Mouse (Mus musculus) lung, adult 2 months (tissue): Measurements from ENCODE around the gene Atp6v0a1.

Experiments
- CTCF ChIP-seq: fragments of 200-500 bp; IDR thresholded peaks from 2 replicates; pipeline ENCODE4 v1.5.1; 2011; ENCODE audit warnings: mild to moderate bottlenecking, low read length, control low read depth; ENCODE audit not compliant: insufficient read depth
- POLR2A ChIP-seq: fragments of 200-500 bp; IDR thresholded peaks from 2 replicates; pipeline ENCODE4 v1.6.1; 2011; ENCODE audit warnings: low read depth, mild to moderate bottlenecking, control low read depth, low read length, borderline replicate concordance; ENCODE audit errors: extremely low read depth

- TF ChIP-seq POLR2A (peak; percentile 34; the same call in 1 of the 2 replicates), CTCF (no peak)
These were observed 48.7 kb upstream of the Atp6v0a1 start for GRCm38 (mm10) chr11:100960540-100960939.
